Mouse (Mus musculus) bone marrow macrophage, adult 2 months (primary cell): ENCODE data around the gene Hist1h2ap.

Experiments
- CTCF ChIP-seq: IDR thresholded peaks from 2 replicates; pipeline ENCODE4 v1.5.1; 2012; ENCODE audit warnings: low read depth, mild to moderate bottlenecking, low read length, moderate library complexity
- POLR2A ChIP-seq: IDR thresholded peaks from 2 replicates; pipeline ENCODE4 v1.6.1; 2012; ENCODE audit warnings: mild to moderate bottlenecking, low read depth, low read length, borderline replicate concordance

DNA sequence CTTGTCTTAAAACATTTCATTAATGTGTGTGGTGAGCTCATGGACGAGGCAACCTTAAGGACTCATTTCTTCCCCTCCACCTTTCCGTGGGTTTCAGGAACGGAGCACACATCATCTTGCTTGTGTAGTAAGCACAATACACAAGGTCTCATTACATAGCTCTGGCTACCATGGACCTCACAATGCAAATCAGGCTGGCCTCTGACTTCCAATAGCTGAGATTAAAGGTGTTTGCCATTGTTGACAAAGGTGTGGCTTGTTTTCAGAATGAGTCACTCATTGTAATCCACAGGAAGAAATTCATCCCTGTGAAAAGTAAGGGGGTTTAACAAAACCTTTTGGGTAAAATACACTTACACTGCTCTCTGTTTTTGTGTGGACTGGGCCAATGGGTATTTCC is 4.8 kb downstream of the Hist1h2ap start:
- TF ChIP-seq POLR2A (no peak), CTCF (no peak)
